Mouse (Mus musculus) stomach, postnatal 0 days (tissue): Measurements from ENCODE around the gene Klhl36. TPM values are rescaled to one million over a fixed set of nuclear protein-coding genes. Genes with fewer than 3 reads are reported as not detected.

ENCODE experiments used
- ATAC-seq: fragments of 200-750 bp; cut with Nextera tagmentation; 2 replicates; pipeline ENCODE4 v1.8.0; 2017; ENCODE audit not compliant: low FRiP score, low TSS enrichment
- DNase-seq: peaks from one replicate; pipeline ENCODE4 v3.0.0-alpha.2; 2016; ENCODE audit warnings: low spot score
- H3K27ac ChIP-seq: fragments of 300-500 bp; sonication (generic); replicated peaks from 2 replicates; pipeline ENCODE4 v1.5.1; 2014; ENCODE audit warnings: mild to moderate bottlenecking, control low read depth
- H3K27me3 ChIP-seq: fragments of 300-500 bp; sonication (generic); 2 replicates; pipeline ENCODE4 v1.6.1; 2014; ENCODE audit warnings: low read length; ENCODE audit not compliant: control insufficient read depth, insufficient read depth
- H3K36me3 ChIP-seq: fragments of 300-500 bp; sonication (generic); 2 replicates; pipeline ENCODE4 v1.6.1; 2014; ENCODE audit warnings: low read length, mixed read lengths; ENCODE audit not compliant: control insufficient read depth, insufficient read depth
- H3K4me1 ChIP-seq: fragments of 300-500 bp; sonication (generic); replicated peaks from 2 replicates; pipeline ENCODE4 v1.6.1; 2014; ENCODE audit warnings: antibody characterized with exemption; ENCODE audit not compliant: control insufficient read depth, insufficient read depth
- H3K4me2 ChIP-seq: fragments of 300-500 bp; sonication (generic); replicated peaks from 2 replicates; pipeline ENCODE4 v1.6.1; 2014; ENCODE audit warnings: low read depth, mild to moderate bottlenecking, control low read depth, moderate library complexity
- H3K4me3 ChIP-seq: fragments of 300-500 bp; sonication (generic); 2 replicates; pipeline ENCODE4 v1.5.1; 2014; ENCODE audit warnings: low read depth, low read length, control low read depth
- H3K9ac ChIP-seq: fragments of 300-500 bp; sonication (generic); 2 replicates; pipeline ENCODE4 v1.6.1; 2014; ENCODE audit warnings: mild to moderate bottlenecking, low read length, control low read depth, mixed read lengths
- H3K9me3 ChIP-seq: fragments of 300-500 bp; sonication (generic); 2 replicates; pipeline ENCODE4 v1.6.1; 2016; ENCODE audit warnings: low read length; ENCODE audit not compliant: control insufficient read depth
- CTCF ChIP-seq: IDR thresholded peaks from 2 replicates; pipeline ENCODE4 v1.5.1; 2016; ENCODE audit warnings: antibody characterized with exemption, low read depth, mild to moderate bottlenecking, moderate library complexity
- EP300 ChIP-seq: optimal IDR thresholded peaks from 2 replicates; pipeline ENCODE3; 2016; ENCODE audit warnings: antibody characterized with exemption
- WGBS: fragments of 180-500 bp; shearing (Covaris S2); extraction: QIAGEN DNeasy Blood & Tissue Kit; methylation state at CpG from one replicate; pipeline ENCODE4 v1.1.7; 2014; 5-methylcytosine and 5-hydroxymethylcytosine counted together
- polyA plus RNA-seq: library from polyadenylated mRNA; unstranded; fragments of >200 nt; fragmentation: Nextera tagmentation; extraction: Ambion mirVana; gene quantifications from 2 replicates; pipeline ENCODE4 v1.2.1, GENCODE M21; 2015

Klhl36 gene
- polyA plus RNA-seq, 1 experiment from 2014 or later, result 9.0 TPM

DNA sequence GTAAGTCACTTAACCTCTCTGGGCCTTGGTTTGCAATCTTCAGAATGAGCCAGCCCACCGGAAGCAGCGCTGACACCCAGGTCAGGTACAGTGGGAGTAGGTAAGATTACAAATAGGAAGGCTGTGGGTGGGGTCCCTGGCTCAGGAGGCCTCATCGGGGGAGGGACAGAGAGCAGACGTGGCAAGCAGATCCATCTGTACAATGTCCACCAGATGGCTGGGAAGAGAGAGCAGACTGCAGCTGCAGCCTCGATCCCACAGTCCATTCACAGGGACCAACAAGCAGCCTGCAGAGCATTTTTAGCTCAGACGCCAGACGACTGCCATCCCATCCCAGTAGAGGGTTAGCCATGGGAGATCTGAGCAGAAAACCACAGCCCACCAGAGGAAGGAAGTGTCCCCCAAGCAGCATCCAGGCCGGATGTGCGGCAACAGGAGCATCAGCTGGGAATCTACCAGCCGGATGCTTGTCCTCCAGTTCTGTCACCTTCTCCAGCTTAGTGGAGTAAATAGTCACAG lies 24.5 kb upstream of the Klhl36 start:
- ATAC-seq (no peak), DNase-seq (peak; percentile 34)
- Histone ChIP-seq H3K4me1 (peaks cover 18% of the 10 kb centered on the region; the same call in 1 of the 2 replicates), H3K27ac (peak overlapping the region; percentile 61; the same call in 1 of the 2 replicates), H3K4me3 (peak overlapping the region; percentile 75), H3K9me3 (no peaks in the 10 kb centered on the region), H3K4me2 (peak overlapping the region; percentile 93), H3K36me3 (no peaks in the 10 kb centered on the region), H3K9ac (peak overlapping the region; percentile 19), H3K27me3 (no peaks in the 10 kb centered on the region)
- 20% methylated on average over 10 of the region's 10 CpGs for WGBS
- TF ChIP-seq EP300 (no peak), CTCF (peak; percentile 26; the same call in 1 of the 2 replicates)

DNA sequence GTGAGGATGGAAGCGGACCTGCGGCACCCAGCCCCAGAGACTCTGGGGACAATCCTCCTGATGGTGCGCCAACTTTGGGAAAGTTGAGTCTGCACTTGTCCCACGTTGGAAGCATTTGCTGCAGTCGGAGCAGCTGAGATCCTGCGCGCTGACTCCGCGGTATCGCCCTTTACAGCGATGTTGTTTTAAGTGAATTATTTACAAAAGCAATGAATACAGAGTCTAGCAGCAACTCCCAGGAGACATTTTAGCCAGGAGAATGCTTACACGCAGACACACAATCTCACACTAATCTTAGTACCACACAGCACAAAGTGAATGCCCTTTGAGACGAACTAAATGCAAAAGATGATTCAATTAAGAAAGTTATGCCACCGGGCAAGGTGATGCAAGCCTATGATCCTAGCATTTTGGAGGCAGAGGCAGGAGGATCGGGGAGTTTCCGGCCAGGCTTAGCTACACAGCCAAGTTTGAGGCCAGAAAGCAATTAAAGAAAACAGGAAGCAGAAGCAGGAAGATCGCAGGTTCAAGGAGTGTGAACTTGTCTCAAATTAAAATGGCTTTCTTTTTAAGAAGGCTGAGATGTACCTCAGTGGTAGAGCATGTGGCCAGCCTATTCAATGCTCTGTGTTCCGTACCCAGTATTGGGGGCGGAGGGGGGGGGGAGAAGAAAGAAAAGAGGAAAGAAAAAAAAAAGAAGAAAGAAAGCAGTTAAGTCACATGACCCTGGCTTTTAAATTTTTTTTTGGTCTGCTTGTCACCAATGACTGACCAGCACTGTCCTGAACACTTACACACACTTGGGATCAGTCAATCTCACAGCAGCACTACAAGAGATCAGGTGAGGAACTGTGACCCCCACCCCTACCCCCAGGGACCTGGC lies 23.7 kb upstream of the Klhl36 start:
- Histone ChIP-seq H3K9me3 (no peaks in the 10 kb centered on the region), H3K4me3 (peak overlapping the region; percentile 75), H3K36me3 (no peaks in the 10 kb centered on the region), H3K27me3 (no peaks in the 10 kb centered on the region), H3K9ac (peak overlapping the region; percentile 83), H3K4me1 (peaks cover 11% of the 10 kb centered on the region; the same call in 1 of the 2 replicates), H3K27ac (peak overlapping the region; percentile 86), H3K4me2 (peak overlapping the region; percentile 93)
- ATAC-seq, result no peak
- WGBS, result 31% methylated on average over 19 of the region's 19 CpGs
- TF ChIP-seq CTCF, result no peak
- no peak for DNase-seq

DNA sequence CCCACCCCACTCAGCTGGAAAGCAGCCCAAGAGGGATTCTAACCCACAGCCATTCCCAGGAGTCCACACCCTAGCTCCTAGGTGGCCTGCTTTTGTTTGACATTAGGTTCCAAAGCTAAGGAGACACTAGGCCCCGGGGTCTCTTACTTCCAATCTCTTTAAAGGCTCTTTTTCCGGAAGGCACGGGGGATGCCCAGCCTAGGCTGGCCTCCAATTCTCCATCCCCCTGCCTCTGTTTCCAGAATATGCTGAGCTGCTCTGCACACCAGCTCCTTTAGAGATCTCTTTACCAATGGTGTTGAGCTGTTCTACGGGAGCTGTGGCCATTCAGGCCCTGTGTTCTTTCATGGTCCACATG lies 23.1 kb upstream of the Klhl36 start:
- no peaks in the 10 kb centered on the region for H3K9me3 ChIP-seq
- WGBS, result 40% methylated on average over 4 of the region's 4 CpGs

GRCm38 (mm10) chr8:119839419-119840021 lies 22.5 kb upstream of the Klhl36 start:
- Histone ChIP-seq H3K36me3 (no peaks in the 10 kb centered on the region), H3K27ac (peak overlapping the region; percentile 86), H3K9me3 (no peaks in the 10 kb centered on the region), H3K4me3 (peak overlapping the region; percentile 75), H3K4me1 (peaks cover 11% of the 10 kb centered on the region; the same call in 1 of the 2 replicates), H3K27me3 (no peaks in the 10 kb centered on the region), H3K9ac (peak overlapping the region; percentile 83), H3K4me2 (peak overlapping the region; percentile 93)
- TF ChIP-seq CTCF, result no peak
- TF ChIP-seq EP300, result no peak
- no peak for DNase-seq
- ATAC-seq, result no peak
- WGBS, result 9% methylated on average over 14 of the region's 14 CpGs

More for the DNA sequence above, 23.1 kb upstream of the Klhl36 start:
- no peaks in the 10 kb centered on the region for H3K27me3 ChIP-seq
- H3K4me3 ChIP-seq, result peak overlapping the region; percentile 75
- no peak for TF ChIP-seq EP300
- no peak for TF ChIP-seq CTCF
- H3K4me1 ChIP-seq, result peaks cover 11% of the 10 kb centered on the region; the same call in 1 of the 2 replicates
- DNase-seq (no peak), ATAC-seq (no peak)
- peak overlapping the region; percentile 83 for H3K9ac ChIP-seq
- H3K4me2 ChIP-seq, result peak overlapping the region; percentile 93
- H3K27ac ChIP-seq, result peak overlapping the region; percentile 86
- H3K36me3 ChIP-seq, result no peaks in the 10 kb centered on the region

DNA sequence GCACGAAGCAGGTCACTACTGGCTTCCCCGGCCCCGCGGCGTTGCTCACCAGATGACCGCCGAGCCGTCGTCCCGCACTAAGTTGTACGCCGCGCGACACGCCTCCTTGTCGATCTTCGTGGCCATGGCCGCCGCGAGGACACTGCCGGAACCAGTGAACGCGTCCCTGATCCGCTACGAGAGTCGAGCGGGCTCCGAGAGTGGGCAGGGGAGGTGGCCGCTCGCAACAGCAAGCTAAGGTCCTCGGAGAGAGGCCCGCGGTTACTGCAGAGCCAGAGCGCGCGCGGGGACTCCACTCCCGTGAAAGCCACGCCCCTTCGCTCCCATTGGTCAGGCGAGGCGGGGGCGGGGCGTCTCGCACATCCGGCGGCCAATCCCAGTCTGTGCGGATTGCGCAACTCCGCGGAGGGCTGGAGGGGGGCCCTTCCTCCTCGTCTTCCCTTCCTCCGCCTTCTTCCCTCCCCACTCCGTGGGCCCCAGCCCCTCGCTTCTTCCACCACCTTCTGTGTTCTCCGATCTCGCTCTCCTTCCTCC lies 21.7 kb upstream of the Klhl36 start, which contains the start of gene Cotl1:
TSS of gene Cotl1 (minus strand) at position 270 of the 534 bp plus-strand sequence.
- peaks cover 11% of the 10 kb centered on the region; the same call in 1 of the 2 replicates for H3K4me1 ChIP-seq
- peak; percentile 98 for DNase-seq
- ATAC-seq, result peak; percentile 90
- H3K36me3 ChIP-seq, result no peaks in the 10 kb centered on the region
- peak within 1 kb of the TSS; percentile 83 for H3K9ac ChIP-seq
- WGBS, result under 1% methylated on average over 53 of the region's 57 CpGs
- H3K27ac ChIP-seq, result peak within 1 kb of the TSS; percentile 86
- H3K4me2 ChIP-seq, result peak within 1 kb of the TSS; percentile 93
- H3K27me3 ChIP-seq, result no peaks in the 10 kb centered on the region
- TF ChIP-seq CTCF (no peak), EP300 (no peak)
- H3K4me3 ChIP-seq, result peak within 1 kb of the TSS; percentile 75
- H3K9me3 ChIP-seq, result no peaks in the 10 kb centered on the region
